Mouse (Mus musculus) frontal cortex, postnatal 10 days (tissue): ENCODE measurements around the gene Zfp938.

Experiments used
- DNase-seq, 2 experiments: peaks; one replicate each; pipeline ENCODE4 v3.0.0; 2022; ENCODE audit warnings: low spot score in 2 of 2, mixed read lengths in 1 of 2

The Zfp938 gene

GRCm38 (mm10) chr10:82240742-82241400, at the start of gene Zfp938:
Gene Zfp938 (minus strand): TSS chr10:82241280.
- peak; percentile 72 to 80 for DNase-seq

- no peak for DNase-seq
Measured at GRCm38 (mm10) chr10:82257331-82257730, 16.3 kb upstream of the Zfp938 start.

GRCm38 (mm10) chr10:82245021-82245420, 3.9 kb upstream of the Zfp938 start:
- DNase-seq, result no peak

- DNase-seq, result no peak
Measured at GRCm38 (mm10) chr10:82241401-82241788, 315 bp upstream of the Zfp938 start.

- peak; percentile 81 to 85 for DNase-seq
Measured at GRCm38 (mm10) chr10:82178257-82179064, 62.6 kb downstream of the Zfp938 start.
